Mouse (Mus musculus) forelimb bud, embryonic 11.5 days (tissue): Measurements from ENCODE around the gene Adprhl1.

Source experiments
- DNase-seq: peaks from one replicate; pipeline ENCODE4 v3.0.0-alpha.2; 2012; ENCODE audit warnings: low read depth, low spot score

The Adprhl1 gene

DNA sequence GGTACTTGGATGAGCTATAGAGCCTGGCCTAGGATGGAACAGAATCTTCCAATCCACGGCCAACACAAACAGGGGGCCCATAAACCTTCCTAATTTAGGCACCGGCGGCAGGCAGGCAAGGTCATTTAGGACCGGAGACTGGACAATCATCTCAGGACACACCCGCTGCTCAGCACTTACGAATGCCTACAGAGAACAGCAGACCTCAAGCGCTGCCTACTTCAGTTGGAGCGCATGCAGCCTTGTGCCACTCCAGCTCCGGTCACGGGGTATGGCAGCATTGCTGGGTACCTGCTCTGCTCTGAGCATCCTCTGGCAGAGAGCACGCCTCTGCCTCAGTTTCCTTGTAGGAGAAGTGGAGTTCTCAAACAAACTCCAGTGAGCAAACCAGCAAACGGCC lies 24.2 kb downstream of the Adprhl1 start:
- DNase-seq, result no peak

DNA sequence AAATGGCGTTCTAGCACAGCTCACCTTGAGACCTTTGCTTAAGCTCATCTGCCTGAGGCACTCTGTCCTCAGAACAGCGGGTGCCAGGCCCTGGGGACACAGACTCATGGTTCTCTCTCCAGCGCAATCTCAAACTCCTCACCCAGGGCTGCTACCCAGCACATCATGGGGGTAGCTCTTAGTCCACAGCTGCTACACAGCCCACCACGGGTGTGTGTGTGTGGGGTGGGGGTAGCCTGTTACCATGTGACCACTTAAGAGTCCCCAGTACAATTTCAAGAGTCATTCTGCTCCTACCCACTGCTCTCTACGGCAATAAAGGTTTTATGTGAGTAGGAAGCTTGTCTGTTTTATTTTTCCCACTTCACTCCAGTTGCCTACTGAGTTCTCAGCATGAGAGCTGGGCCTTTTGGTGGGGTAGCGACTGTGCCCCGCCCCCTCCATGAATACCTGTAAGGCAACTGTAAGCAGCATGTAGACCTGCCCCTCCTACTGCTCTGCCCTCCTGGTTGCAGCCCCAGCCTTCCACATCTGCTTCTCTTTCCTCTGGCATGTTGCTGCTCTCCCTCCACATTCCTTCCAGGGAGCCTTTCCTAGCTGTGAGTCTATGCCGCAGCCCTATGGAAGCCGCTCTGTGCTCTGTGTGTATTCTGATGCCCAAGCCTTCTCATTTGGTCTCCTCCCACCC lies 24.9 kb downstream of the Adprhl1 start:
- DNase-seq, result peak; percentile 44

DNA sequence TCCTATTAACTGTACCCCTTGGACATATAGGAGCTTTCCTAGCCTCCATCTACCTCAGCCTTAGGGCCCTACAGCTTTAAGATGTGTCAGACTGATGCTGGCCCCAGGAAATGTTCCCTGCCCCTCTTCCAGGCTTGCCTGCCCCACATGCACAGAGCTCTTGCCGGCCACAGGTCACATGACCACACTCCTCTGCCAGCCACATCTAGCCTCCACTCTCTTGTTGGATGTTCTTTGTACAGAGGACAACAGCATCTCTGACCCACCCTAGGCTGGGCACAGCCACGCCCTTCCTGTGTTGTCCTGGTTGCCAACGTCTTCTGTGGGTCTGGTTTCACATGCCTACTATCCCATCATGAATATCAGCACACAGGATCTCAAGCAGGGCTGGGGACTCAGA lies 26.8 kb downstream of the Adprhl1 start:
- DNase-seq, result no peak

DNA sequence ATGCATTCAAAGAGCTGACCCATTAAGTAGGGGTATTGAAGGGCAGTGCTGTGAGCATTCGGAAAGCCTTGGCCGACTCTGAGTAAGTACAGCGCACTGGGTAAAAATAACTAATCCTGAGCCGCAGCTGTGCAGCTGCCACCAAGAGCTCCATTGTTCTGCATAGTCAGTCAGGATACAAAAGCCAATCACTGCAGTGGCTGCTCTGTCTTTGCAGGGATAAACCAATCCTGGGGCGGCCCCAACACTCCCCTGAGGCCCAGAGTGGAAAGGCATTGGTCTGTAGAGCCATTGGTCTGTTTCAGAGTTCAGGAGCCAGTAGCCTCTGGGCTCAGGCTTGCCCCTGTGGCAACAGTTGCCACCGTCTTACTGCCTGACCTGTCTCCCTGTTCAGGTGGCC lies 27.7 kb downstream of the Adprhl1 start:
- DNase-seq, result peak; percentile 16

DNA sequence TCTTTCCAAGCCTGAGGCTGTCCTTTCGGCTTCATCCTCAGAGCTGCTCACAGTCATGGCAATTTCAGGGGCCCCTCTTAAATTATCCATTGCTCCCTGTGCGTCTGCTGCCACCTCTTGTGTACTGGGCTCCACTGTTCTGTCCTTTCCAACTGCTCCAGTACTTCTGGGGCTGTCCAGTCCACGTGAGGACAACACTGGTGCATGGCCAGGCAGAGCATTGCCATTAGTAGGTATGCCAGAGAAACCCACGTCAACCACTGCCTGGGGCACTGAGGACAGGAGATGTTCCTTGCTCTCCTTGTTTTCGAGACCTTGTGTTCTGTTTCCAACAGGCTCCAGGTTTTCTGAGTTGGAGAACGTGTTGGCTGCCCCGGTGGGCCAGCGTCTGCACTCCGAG lies 29.5 kb downstream of the Adprhl1 start:
- DNase-seq, result no peak

DNA sequence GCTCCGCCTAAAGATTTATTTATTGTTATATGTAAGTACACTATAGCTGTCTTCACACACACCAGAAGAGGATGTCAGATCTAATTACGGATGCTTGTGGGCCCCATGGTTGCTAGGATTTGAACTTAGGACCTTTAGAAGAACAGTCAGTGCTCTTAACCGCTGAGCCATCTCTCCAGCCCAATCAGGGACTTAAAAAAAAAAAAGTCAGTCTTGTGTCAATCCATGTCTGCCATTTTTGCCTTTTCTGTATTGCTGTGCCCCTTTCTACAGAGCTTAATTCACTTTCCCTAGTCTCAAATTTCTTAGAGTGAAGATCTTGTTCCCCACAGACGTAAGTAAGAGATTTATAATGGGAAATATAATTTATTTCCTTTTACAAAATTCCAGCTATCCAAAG lies 35.5 kb downstream of the Adprhl1 start:
- DNase-seq, result no peak

DNA sequence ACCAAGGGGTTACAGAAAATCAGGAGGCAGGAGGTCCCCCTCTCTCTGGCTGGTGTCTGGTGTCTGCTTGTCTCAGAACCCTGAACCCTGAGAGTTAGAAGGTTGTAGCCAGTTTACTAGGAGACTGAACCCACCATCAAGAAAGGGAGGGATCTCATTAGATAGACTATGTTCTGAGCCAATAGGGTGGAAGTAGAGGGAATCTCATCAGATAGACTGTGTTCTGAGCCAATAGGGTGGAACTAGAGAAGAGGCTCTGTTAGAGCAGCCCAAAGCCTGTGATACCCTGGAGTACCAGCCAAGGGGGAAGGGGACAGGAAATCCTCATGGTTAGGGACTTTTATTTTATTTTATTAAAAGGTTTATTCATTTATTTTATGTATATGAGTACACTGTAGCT lies 36.0 kb downstream of the Adprhl1 start:
- no peak for DNase-seq

DNA sequence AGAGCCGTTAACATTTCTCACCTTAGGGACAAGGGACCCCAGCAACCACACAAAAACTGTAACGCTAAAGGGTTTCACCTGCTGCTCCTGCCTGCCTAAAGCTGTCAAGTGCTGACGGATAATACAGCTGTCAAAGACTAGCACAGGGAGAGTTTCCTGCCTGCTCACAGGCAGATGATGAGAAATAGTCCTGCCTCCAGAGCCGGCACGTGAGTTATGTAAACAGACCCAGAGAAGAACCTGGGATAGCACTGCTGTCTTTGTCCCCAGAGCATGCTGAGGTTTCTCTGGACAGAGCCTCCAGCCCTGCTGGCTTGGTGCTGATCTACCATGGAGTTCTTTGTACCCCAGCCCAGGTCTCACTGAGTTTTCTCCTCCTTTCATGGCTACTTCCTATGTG lies 36.9 kb downstream of the Adprhl1 start:
- DNase-seq, result no peak

DNA sequence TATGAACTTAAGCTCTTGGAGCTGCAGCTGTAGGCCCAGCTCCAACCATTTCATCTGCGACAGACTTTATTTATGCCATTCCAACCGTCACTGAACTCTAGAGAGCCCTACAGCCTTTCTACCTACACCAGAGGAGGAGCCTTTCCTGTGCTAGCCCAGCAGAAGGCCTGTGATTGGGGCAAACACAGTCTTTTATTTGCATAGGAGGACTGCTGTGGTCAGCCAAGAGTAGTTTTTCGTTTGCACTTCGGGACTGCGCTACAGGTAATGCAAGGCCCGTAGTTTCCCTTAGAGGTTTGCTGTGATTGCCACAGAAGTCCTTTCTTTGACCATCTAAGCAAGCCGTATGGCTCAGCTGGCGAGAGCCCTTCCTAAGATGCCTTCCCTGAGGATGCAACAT lies 37.6 kb downstream of the Adprhl1 start:
- DNase-seq, result no peak

DNA sequence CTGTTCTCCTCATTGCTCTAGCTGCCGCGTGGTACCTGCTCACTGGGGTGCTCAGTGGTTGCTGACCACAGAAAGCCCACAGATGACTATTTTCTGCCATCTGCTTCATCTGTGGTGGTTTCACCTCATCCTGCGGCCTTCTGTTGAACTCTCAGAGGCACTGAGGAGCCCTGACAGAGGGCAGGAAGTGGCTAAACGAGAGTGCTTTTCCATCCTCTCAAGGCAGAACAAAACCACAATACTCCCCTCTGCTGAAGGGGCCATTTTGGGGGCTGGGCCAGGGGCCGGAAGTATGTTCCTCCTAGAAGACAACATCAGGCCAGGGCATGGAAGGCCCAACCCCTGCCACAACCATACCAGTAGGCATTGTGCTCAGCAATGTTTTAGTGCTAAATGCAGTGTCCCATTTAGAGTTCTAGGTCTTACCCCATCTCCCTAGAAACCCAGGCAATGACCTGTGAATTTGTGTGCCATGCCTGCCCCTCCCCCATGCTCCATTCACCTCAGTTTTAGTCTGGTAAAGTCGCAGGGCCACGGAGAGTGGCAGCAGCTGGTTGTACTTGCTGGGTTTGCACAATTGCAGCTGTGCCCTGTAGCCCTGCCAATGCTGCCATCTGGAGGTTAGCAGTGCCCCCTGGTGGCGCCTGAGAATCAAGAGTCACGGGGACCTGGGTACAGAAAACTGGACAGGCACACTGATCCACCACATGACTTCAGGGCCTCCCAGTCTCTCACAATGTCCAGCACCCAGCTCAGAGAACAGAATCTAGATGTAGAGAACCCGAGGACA lies 40.3 kb downstream of the Adprhl1 start:
- DNase-seq, result peak; percentile 82

DNA sequence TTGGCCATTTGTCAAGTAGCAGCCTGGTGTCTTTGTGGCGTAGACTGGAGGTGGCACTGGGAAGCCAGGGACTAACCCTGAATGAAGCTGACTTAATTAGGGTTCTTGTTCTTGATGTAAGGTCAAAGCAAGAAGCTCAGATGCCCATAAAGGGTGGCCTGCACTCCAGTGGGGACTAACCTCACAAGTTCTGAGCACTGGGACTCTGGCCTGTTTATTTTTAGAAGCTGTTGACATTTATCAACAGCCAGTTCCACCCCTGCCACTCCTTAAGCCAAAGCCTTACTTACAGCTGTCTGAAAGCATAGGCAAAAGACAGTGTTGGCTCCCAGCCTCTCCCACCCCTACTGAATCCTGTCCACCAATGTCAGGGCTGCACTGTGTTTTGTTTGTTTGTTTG lies 44.2 kb downstream of the Adprhl1 start:
- DNase-seq, result no peak

DNA sequence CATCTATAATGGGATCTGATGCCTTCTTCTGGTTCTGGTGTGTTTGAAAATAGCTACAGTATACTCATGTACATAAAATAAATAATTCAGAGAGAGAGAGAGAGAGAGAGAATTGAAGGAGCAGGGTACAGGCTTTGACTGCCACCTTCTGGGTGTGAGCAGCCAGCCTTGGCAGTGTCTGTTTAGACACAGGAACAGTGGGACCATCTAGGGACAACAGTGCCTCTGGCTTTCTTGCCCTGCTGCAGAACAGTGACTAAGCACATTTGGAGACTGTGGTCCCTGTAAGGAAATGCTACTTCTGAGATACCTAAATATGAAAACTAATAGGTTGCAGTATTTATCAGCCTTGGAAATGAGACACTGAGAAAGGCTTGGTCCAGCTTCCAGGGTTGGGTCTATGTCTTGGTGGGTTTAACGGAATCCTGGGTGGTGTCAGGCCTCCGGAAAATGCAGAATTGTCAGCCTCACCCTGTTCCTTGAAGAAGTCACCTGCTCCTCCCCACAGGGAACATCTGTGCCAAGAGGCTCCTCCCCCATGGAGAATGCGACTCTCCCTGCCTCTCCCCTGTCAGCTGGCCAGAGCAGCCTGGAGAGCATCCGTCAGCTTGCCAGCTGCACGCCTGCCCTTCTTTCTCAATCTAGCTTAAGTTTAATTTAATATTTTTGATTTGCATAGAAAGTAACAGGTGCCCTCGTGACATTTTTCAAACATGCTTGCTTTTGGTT lies 45.2 kb downstream of the Adprhl1 start:
- DNase-seq, result no peak

DNA sequence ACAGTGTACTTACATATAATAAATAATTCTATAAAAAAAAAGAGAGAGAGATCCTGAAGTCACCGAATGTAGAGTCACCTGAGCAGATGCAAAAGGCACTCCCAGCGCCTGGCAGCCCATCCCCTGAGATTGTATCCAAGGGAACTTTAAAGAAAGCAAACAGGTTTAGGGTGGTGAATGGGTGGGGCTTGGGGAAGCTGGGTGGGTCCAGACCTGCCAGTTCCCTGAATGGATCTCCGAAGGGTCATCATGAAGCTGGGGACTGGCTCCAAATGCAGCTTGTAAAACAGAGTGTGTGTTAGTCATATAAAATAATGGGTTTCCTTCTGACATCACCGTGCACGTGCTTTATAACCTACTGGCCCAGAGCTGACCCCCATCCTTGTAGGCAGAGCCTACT lies 47.7 kb downstream of the Adprhl1 start:
- no peak for DNase-seq

DNA sequence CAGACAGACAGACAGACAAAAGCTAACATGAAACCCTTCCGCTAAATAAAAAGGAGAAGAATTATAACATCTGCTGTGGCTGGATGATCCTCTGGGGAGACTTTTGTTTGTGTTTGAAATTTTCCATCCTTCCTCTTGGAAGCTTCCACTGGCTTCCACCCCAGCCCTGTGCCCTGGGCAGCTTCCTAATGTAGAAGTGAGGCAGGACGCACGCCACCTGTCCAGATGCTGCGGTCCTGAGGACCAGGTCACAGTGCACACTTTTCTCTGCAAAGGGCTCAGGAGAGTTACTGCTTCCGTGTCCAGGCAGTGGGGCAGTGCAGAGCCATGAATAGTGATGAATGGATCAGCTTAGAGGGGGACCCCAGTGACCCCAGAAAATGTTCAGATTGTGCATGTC lies 48.7 kb downstream of the Adprhl1 start:
- no peak for DNase-seq

DNA sequence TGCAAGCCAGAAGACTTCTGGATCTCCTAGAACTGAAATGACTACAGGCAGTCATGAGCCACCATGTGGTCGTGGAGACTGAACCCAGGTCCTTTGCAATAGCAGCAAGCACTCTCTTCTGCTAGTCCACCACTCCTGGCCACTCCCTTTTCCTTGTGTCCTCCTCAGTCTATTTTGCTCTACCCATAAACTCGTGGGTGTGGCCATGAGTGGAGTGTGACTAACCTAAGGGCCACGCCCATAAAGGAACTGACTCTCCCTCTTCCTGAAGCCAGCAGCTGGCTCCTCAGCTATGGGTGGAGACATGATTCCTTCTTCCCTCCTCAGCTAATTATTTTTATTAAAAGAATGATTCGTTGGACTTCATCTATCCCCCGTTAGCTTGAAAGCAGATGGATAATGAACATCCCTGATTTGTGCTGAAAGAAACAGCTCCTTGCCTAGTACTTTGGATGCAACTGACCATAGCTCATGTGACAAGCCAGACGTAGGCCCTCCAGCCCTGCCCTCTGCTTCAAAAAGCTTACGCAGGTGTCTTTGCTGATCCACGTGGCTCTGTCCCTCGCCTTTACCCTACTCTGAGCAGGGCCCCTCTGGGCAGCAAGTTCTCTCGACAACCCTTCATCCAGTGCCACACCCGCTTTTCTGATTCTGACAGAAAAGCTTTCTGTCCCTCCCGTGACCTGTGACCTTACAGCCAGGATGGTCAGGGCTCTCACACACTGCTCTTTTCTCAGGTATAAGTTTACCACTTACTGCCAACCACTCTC lies 49.4 kb downstream of the Adprhl1 start:
- no peak for DNase-seq

DNA sequence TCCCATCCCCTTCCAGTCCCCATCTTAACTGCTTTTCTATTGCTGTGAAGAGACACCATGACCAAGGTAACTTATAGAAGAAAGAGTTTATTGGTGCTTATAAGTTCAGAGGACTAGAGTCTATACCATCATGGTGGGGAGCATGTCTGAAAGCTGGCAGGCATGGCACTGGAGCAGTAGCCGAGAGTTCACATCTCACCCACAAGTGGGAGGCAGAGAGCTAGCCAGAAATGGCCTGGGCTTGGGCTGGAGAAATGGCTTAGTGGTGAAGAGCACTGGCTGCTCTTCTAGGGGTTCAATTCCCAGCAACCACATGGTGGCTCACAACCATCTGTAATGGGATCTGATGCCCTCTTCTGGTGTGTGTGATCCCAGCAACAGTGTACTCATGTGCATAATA lies 50.5 kb downstream of the Adprhl1 start:
- DNase-seq, result no peak

DNA sequence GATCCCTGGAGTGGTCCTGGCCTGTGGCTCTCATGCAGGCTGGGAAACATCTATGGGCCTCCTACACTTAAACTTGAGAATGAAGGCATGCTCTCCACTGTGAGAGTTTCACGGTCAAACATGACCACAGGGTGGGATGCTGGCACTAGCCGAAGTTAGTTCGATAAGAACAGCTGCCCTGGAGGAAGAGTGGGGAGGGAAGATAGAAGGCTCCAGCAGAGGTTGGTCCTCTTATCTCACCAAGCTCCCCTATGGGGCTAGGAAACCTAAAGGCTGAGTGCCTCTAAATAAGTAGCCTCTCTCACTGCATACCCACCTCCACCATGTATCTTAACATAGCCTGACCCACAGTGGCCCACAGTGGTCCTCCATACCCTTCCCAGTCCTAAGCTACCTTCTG lies 51.2 kb downstream of the Adprhl1 start:
- no peak for DNase-seq

DNA sequence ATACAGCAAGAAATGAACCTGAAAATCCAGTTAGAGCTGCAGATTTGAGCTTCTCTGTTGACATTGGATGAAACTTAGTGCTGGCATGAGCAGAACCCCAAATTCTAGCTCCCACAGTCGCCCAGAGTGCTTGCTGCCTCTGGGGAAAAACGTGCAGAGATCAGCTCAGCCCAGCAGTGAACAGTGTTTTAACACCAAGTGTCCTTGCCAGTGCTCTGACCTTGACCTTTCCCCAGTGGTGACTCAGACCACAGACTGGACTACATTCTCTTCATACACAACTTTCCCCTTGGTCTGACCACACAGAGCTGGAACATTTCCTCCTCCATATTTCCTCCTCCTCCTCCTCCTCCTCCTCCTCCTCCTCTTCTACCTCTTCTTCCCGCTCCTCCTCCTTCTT lies 51.9 kb downstream of the Adprhl1 start:
- no peak for DNase-seq

DNA sequence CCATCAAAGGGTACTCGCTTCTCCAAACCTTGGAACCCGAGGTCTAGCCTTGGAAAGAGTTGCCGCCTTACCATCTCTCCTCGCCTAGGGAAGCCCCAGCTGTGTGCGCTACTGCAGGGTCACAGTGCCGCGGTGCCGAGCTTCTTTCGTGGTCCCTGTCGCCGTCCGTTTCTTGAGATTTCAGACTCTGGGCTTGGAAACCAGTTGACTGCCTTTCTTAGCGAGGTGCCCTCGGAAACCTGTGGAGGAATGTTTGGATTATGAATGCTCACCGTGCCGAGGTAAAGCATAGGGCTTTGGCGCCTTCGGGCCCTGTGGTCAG lies 53.0 kb downstream of the Adprhl1 start:
- no peak for DNase-seq

DNA sequence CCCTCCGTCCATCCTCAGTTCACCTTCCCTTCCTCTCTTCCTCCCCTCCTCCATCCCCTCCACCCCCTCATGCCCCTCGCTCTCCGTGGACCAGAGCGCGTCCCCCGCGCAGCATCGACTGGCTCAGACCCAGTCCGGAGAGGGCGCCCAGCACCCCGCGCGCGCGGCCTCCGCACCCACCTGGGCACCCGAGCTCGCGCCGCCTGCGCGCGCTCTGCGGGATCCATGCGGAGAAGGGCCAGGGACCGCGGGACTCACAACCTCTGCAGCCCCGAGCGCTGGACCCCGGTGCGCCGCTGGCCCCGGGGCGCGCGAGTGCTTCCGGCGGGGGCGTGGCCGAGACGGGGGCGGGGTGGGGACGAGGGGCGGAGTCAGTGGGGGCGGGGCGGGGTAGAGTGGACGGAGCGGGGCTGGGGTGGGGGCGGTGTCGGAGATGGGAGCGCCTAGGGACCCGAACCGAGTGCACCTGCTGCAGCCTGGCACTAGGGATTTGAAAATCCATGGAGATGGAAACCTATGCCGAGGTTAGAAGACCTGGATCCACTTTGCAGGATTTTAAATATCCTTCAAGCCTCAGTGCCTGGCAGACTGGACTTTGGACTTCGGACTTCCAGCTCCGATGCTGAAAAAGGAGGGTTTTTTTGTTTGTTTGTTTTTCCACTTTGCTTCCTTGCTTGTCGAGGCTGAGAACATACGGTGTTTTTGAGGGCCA lies 53.5 kb downstream of the Adprhl1 start, which contains the start of gene Grtp1:
TSS of gene Grtp1 (minus strand) at position 320 of the 712 bp plus-strand sequence.
- no peak for DNase-seq

DNA sequence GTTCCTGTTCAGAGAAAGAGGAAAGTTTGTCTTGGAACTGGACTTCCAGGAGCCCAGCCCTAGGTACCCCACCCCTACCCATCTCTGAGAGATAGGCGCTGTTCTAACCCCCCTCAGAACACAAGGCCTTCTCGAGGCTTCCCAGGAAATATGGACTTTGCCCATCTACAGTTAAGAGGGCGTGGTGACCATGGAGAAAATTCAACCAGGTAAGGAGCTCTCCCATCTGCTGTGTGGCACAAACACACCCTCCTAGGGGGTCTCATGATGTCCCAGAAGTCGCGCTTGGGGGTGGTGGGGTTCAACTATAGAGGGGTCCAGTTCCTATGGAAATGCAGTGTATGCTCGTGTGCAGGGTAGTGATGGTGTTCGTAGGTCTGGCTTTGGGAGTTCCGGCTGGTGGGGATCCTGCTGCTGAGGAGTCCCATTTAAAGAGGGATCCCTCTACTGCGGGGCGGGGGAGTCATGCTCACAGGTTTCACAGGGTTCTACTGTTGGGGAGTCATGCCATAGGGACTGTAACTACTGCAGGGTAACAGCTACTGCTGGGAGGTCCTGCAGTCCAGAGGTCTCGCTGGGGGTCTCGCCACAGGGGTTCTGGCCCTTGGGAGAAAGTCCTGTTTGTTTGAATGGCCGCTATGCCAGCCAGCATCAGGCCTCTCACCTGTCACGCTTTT lies 54.4 kb downstream of the Adprhl1 start:
- DNase-seq, result no peak
